Mouse (Mus musculus): ENCODE measurements around the gene Dazap1. TPM values are rescaled to one million over a fixed set of nuclear protein-coding genes. Genes with fewer than 3 reads are reported as not detected.

The Dazap1 gene
- total RNA-seq, 2 experiments from 2014 or later: 131 to 140 TPM

DNA sequence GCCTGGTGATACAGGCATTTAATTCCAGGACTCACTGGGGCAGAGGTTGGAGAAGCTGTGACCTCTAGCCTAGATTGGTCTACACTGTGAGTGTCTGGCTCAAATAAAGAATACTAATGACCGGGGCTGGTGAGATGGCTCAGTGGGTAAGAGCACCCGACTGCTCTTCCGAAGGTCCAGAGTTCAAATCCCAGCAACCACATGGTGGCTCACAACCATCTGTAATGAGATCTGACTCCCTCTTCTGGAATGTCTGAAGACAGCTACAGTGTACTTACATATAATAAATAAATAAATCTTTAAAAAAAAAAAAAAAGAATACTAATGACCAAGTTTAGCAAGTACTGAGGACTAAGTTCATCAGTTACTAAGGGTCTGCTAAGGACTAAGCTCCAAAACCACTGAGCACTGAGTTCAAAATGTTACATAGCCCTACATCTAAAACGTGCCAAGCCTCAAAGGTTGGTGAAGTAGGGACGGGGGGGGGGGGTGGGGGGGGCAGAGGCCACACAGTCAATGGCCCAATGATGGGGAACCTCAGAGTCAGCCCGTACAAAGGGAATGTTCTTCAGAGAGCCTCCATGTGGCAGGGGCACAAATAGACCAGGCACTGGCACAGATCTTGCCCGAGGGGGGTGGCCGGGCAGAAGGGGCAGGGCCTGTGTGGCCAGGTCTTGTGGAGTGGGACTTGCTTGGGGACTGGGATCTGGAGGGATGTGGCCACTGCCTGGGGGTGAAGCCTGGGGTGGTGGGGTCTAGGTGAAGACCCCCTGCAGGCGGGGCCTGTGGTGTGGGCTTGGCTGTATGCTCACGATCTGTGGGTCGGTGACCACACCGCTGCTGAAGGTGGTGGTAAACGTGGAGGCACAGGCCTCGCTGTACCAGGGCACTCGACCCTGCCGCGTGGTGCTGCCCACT is 63.1 kb downstream of the Dazap1 start:
- DNase-seq: no peak

DNA sequence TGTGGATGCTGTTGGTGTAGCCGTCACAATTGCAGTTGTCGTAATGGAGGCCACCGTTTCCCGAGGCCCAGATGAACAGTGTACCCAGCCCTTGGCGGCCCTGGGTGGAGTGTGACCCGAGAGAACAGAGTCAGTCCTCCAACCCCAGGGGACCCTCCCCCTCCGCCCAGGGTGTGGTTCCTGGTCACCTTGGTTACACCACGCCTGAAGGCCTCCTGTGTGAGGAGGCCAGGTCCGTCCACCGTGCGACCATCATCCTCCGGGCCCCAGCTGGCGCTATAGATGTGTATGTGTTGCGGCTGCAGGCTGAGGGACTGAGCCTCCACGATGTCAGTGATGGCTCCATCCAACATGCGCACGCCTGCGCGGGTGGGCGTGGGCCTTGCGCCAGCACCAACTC is 63.8 kb downstream of the Dazap1 start:
- DNase-seq: no peak

GRCm38 (mm10) chr10:80329273-80330081 is 68.2 kb downstream of the Dazap1 start, which contains the start of the genes Pcsk4 and Reep6:
Gene Pcsk4 (minus strand): TSS chr10:80329498.
Gene Reep6 (plus strand): TSS chr10:80329953.
- peak; percentile 95 for DNase-seq

DNA sequence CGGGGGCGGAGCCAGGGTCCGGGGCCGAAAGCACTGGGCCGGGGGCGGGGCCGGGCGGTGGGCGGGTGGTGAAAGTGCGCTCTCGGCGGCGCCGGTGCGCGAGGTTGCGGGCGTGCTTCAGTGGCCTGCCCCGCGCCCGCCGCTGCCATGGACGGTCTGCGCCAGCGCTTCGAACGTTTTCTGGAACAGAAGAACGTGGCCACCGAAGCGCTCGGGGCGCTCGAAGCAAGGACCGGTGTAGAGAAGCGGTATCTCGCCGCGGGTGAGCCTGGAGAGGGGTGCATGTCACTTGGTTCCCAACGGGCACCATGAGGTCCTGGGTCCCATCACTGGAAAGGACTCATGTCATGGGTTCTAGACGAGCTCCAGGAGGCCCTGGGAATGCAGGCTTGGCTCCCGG is 68.8 kb downstream of the Dazap1 start:
- DNase-seq: no peak

GRCm38 (mm10) chr10:80330888-80331287 is 69.6 kb downstream of the Dazap1 start:
- no peak for DNase-seq

DNA sequence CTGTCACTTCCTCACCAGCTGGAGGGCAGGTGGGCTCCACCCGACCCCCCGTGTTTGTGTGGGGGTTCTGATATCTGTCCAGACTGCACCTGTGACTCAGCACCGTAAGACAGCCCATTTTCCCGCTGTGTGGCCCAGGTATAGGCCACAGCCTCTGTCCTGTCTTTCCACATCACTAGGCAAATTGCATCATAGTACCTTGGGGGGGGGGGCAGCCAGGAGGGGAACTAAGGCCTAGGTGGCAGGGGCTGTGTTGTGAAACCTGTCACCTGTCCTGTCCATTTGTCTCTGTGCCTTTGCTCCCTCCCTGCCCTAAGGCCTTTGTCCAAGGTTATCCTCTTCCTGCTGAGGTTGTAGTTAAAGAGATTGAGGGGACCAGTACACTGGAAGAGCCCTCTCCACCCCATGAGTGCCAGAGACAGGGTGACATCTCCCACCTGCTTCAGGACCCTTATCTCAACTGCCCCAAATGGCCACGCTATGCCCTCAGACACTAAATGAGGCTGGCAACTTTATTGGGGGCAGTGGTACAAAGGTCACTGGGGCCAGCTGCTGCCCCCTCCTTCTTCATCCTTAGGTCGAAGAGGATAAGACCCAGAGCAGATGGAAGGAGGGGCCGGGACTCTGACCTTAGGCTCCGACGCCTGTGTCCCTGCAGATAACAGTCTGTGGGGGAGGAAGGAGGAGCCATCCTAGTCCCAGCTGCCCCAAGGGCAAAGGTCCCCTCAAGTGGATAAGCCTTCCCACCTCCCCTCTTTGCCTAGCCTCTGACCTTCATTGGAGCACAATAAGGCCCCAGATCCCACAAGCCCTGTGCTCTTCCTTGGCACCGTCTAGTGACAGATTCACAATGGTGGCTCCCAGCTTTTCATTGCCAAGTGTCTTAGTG is 70.6 kb downstream of the Dazap1 start:
- no peak for DNase-seq

DNA sequence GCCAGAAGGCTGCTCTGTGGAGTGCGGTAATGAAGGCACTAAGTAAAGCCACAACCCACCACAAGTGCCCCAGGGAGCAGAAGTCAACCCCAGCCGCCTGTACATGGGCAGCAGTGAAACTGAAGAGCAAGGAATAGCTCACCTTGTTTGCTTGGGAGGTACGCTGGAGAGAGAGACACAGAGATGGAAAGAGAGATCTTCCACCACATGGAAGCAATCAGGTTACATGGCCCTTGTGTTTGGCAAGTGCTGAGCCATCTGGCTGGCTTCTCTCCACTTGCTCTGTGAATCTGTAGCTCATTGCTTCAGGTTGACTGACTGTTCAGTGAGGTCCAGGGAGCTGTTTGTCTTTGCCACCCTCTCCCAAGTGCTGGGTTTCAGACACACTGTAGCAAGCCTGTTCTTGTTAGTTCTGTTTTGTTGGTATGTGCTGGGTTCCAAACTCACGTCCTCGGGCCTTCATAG is 71.3 kb downstream of the Dazap1 start:
- no peak for DNase-seq

DNA sequence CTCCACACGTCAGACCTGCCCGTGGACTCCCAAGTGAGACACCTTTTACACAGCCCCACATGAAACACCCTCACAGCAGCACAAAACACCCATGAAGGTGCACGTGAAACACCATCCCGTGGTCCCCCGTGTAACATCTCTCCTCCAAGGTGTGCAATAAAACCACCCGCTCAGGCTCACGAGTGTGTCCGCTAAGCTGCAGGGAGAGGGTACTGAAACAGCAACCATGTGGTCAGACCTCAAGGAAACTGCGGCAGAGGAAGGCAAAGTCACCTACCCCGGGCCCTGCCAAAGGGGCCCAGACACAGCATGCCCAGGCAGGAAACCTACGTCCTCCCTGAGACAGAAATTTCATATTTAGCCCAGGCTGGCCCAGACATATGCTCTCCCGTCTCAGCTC is 75.0 kb downstream of the Dazap1 start:
- DNase-seq: no peak

Small RNA genes lying within 50 kb of the gene (microRNA-seq; reads per million reads assigned to microRNA genes)
- 0.61 to 2.1 reads per million in 2 experiments for gene Mir6911

Other genes starting within 250 kb of the Dazap1 start
- gene Arhgap45, start 244.8 kb upstream of the Dazap1 start, total RNA-seq (2021): 1 to 10 TPM; 4.0 to 4.1 TPM
- 10 to 100 TPM; 66.6 to 70.7 TPM for gene Polr2e, start 221.7 kb upstream of the Dazap1 start, total RNA-seq (2021)
- 100 to 1,000 TPM; 450 to 489 TPM for gene Gpx4, start 214.3 kb upstream of the Dazap1 start, total RNA-seq (2021)
- gene Sbno2, start 155.9 kb upstream of the Dazap1 start, total RNA-seq (2021): 10 to 100 TPM; 19.0 to 19.4 TPM
- gene Stk11, start 145.7 kb upstream of the Dazap1 start, total RNA-seq (2021): 10 to 100 TPM; 98.7 to 99.9 TPM
- gene Atp5d, start 122.9 kb upstream of the Dazap1 start, total RNA-seq (2021): 1,000 to 10,000 TPM in 1 of 2 experiments, 100 to 1,000 TPM in 1; 966 to 1,003 TPM
- 1 to 10 TPM; 3.7 to 5.1 TPM for gene Cbarp, start 120.7 kb upstream of the Dazap1 start, total RNA-seq (2021)
- 100 to 1,000 TPM; 145 to 163 TPM for gene Midn, start 113.2 kb upstream of the Dazap1 start, total RNA-seq (2021)
- 100 to 1,000 TPM; 163 to 193 TPM for gene Cirbp, start 95.5 kb upstream of the Dazap1 start, total RNA-seq (2021)
- gene 1600002K03Rik, start 88.5 kb upstream of the Dazap1 start, total RNA-seq (2021): 1 to 10 TPM; 1.9 to 4.9 TPM
- 1 to 10 TPM; 2.8 to 2.9 TPM for gene Efna2, start 82.0 kb upstream of the Dazap1 start, total RNA-seq (2021)
- 10 to 100 TPM; 22.8 to 26.7 TPM for gene Mum1, start 35.1 kb upstream of the Dazap1 start, total RNA-seq (2021)
- 100 to 1,000 TPM; 480 to 520 TPM for gene Ndufs7, start 12.4 kb upstream of the Dazap1 start, total RNA-seq (2021)
- 10 to 100 TPM; 18.5 to 23.4 TPM for gene Gamt, start 474 bp upstream of the Dazap1 start, total RNA-seq (2021)
- 1,000 to 10,000 TPM in 1 of 2 experiments, 100 to 1,000 TPM in 1; 949 to 1,003 TPM for gene Rps15, start 31.0 kb downstream of the Dazap1 start, total RNA-seq (2021)
- gene Apc2, start 34.5 kb downstream of the Dazap1 start, total RNA-seq (2021): 1 to 10 TPM; 6.0 to 6.2 TPM
- gene 2310011J03Rik, start 59.1 kb downstream of the Dazap1 start, total RNA-seq (2021): 10 to 100 TPM; 16.9 TPM
- gene Pcsk4, start 68.0 kb downstream of the Dazap1 start, total RNA-seq (2021): 1 to 10 TPM; 1.3 to 2.0 TPM
- 1 to 10 TPM; 1.6 to 1.8 TPM for gene Reep6, start 68.5 kb downstream of the Dazap1 start, total RNA-seq (2021)
- gene Adamtsl5, start 86.9 kb downstream of the Dazap1 start, total RNA-seq (2021): 10 to 100 TPM; 32.8 to 34.2 TPM
- not detected for gene Plk5, start 95.0 kb downstream of the Dazap1 start, total RNA-seq (2021)
- gene Mex3d, start 126.2 kb downstream of the Dazap1 start, total RNA-seq (2021): 10 to 100 TPM; 20.2 to 22.2 TPM
- 100 to 1,000 TPM; 137 to 140 TPM for gene Mbd3, start 138.1 kb downstream of the Dazap1 start, total RNA-seq (2021)
- 1,000 to 10,000 TPM; 1,257 to 1,372 TPM for gene Uqcr11, start 145.3 kb downstream of the Dazap1 start, total RNA-seq (2021)
- gene Tcf3, start 172.2 kb downstream of the Dazap1 start, total RNA-seq (2021): 10 to 100 TPM; 58.6 to 60.1 TPM
- gene Onecut3, start 233.3 kb downstream of the Dazap1 start, total RNA-seq (2021): under 1 TPM in 1 of 2 experiments, not detected in 1; 0.05 TPM

Data from heart, postnatal 4 days (tissue).